8 mouse cellular contexts compared by ENCODE assay signal in genomic region chr19:6950613-6951153, GRCm38 (mm10). TPM values are rescaled to one million over a fixed set of nuclear protein-coding genes. Genes with fewer than 3 reads are reported as not detected.
DNase-seq lines count a peak whose midpoint lies in the region; ATAC-seq lines count a peak whose summit lies in the region.

No protein-coding gene starts in this region.

- H3K27ac ChIP-seq in intestine, embryonic 14.5 days (ENCODE audit: low read depth): peak overlapping the region; percentile 92
- peak overlapping the region; percentile 89 for H3K27ac ChIP-seq in limb, embryonic 10.5 days
- H3K27ac ChIP-seq in stomach, embryonic 16.5 days (ENCODE audit: low read length): peak overlapping the region; percentile 98

- no peaks in the 10 kb centered on the region for H3K9me3 ChIP-seq in intestine, embryonic 14.5 days (ENCODE audit: control insufficient read depth, low read length)
- no peaks in the 10 kb centered on the region for H3K9me3 ChIP-seq in limb, embryonic 10.5 days (replicated peaks)
- no peaks in the 10 kb centered on the region for H3K9me3 ChIP-seq in stomach, embryonic 16.5 days (replicated peaks; ENCODE audit: control insufficient read depth, low read length)

- H3K9ac ChIP-seq in intestine, embryonic 14.5 days (ENCODE audit: low read length): peak overlapping the region; percentile 61
- peak overlapping the region; percentile 82 for H3K9ac ChIP-seq in stomach, embryonic 16.5 days (ENCODE audit: low read length)

- H3K4me1 ChIP-seq in intestine, embryonic 14.5 days (replicated peaks; ENCODE audit: control insufficient read depth, insufficient read depth, low read length): peaks cover 20% of the 10 kb centered on the region
- peaks cover 33% of the 10 kb centered on the region for H3K4me1 ChIP-seq in limb, embryonic 10.5 days
- H3K4me1 ChIP-seq in stomach, embryonic 16.5 days (ENCODE audit: control insufficient read depth, insufficient read depth, low read length): peaks cover 27% of the 10 kb centered on the region

- H3K4me3 ChIP-seq in intestine, embryonic 14.5 days (ENCODE audit: low read depth, low read length): peak overlapping the region; percentile 52
- peak overlapping the region; percentile 62 for H3K4me3 ChIP-seq in limb, embryonic 10.5 days
- peak overlapping the region; percentile 68 for H3K4me3 ChIP-seq in stomach, embryonic 16.5 days (replicated peaks; ENCODE audit: low read length)

- H3K36me3 ChIP-seq in intestine, embryonic 14.5 days (ENCODE audit: control insufficient read depth, insufficient read depth, low read length): peaks cover 30% of the 10 kb centered on the region
- H3K36me3 ChIP-seq in limb, embryonic 10.5 days: peaks cover 18% of the 10 kb centered on the region
- H3K36me3 ChIP-seq in stomach, embryonic 16.5 days (ENCODE audit: control insufficient read depth, insufficient read depth, low read length): peaks cover 9% of the 10 kb centered on the region

- DNase-seq in gastrocnemius, postnatal 25 days: peak; percentile 50
- no peak for DNase-seq in gastrocnemius, postnatal 10 days
- DNase-seq in cerebellum, adult 11-12 months: peak; percentile 72
- DNase-seq in forelimb bud, embryonic 11.5 days (ENCODE audit: low read depth, low spot score): peak; percentile 78
- peak; percentile 84 for DNase-seq in intestine, embryonic 14.5 days (ENCODE audit: low spot score)
- peak; percentile 77 for DNase-seq in limb, embryonic 10.5 days (ENCODE audit: low spot score)
- DNase-seq in mesoderm, embryonic 11.5 days (ENCODE audit: low read depth, low spot score): peak; percentile 73

- WGBS in intestine, embryonic 14.5 days: under 1% methylated on average over 28 of the region's 28 CpGs
- WGBS in limb, embryonic 10.5 days: under 1% methylated on average over 28 of the region's 28 CpGs
- whole genome bisulfite sequencing in stomach, embryonic 16.5 days: under 1% methylated on average over 28 of the region's 28 CpGs

- no peaks in the 10 kb centered on the region for H3K27me3 ChIP-seq in intestine, embryonic 14.5 days (replicated peaks; ENCODE audit: control insufficient read depth, insufficient read depth, low read length)
- no peaks in the 10 kb centered on the region for H3K27me3 ChIP-seq in limb, embryonic 10.5 days (ENCODE audit: low read depth, poor library complexity, severe bottlenecking)
- H3K27me3 ChIP-seq in stomach, embryonic 16.5 days (ENCODE audit: control insufficient read depth, insufficient read depth, low read length): no peaks in the 10 kb centered on the region

- ATAC-seq in intestine, embryonic 14.5 days (replicated peaks; ENCODE audit: low FRiP score, low TSS enrichment, low read depth): peak; percentile 30
- ATAC-seq in stomach, embryonic 16.5 days (ENCODE audit: insufficient read depth, low FRiP score): peak; percentile 35; the same call in 1 of the 2 replicates

- peak overlapping the region; percentile 94 for H3K4me2 ChIP-seq in intestine, embryonic 14.5 days (ENCODE audit: low read length)
- H3K4me2 ChIP-seq in stomach, embryonic 16.5 days (ENCODE audit: low read depth, low read length): peak overlapping the region; percentile 62

RNA-seq across cellular contexts. Expression of gene Gpr137, which starts 8.4 kb away (rescaled TPM):
- total RNA-seq in gastrocnemius, postnatal 25 days (2021): 10 to 100 TPM in 1 of 2 experiments, 1 to 10 TPM in 1; 9.5 to 10.9 TPM
- total RNA-seq in gastrocnemius, postnatal 10 days (2021): 1 to 10 TPM; 8.9 to 10.0 TPM
- 20.2 and 21.8 TPM in 2 replicates for polyA plus RNA-seq in intestine, embryonic 14.5 days (2014; fragmentation: Nextera tagmentation; extraction: Ambion mirVana)
- polyA plus RNA-seq in limb, embryonic 10.5 days (2016; fragmentation: Nextera tagmentation; extraction: Ambion mirVana): 21.6 and 24.4 TPM in 2 replicates
- 20.2 and 22.1 TPM in 2 replicates for polyA plus RNA-seq in stomach, embryonic 16.5 days (2015; fragmentation: Nextera tagmentation; extraction: Ambion mirVana)

RNA-seq across cellular contexts. Expression of gene Bad, which starts 9.0 kb away (rescaled TPM):
- 10 to 100 TPM; 11.5 to 14.3 TPM for total RNA-seq in gastrocnemius, postnatal 25 days (2021)
- total RNA-seq in gastrocnemius, postnatal 10 days (2021): 10 to 100 TPM; 16.0 to 21.4 TPM
- polyA plus RNA-seq in intestine, embryonic 14.5 days (2014; fragmentation: Nextera tagmentation; extraction: Ambion mirVana): 58.1 and 63.5 TPM in 2 replicates
- polyA plus RNA-seq in limb, embryonic 10.5 days (2016; fragmentation: Nextera tagmentation; extraction: Ambion mirVana): 51.8 and 55.3 TPM in 2 replicates
- 87.1 and 89.0 TPM in 2 replicates for polyA plus RNA-seq in stomach, embryonic 16.5 days (2015; fragmentation: Nextera tagmentation; extraction: Ambion mirVana)

RNA-seq across cellular contexts. Expression of gene Kcnk4, which starts 16.4 kb away (rescaled TPM):
- total RNA-seq in gastrocnemius, postnatal 25 days (2021): not detected
- not detected for total RNA-seq in gastrocnemius, postnatal 10 days (2021)
- polyA plus RNA-seq in intestine, embryonic 14.5 days (2014; fragmentation: Nextera tagmentation; extraction: Ambion mirVana): 0.22 TPM in 1 of 2 replicates, not detected in the other
- polyA plus RNA-seq in limb, embryonic 10.5 days (2016; fragmentation: Nextera tagmentation; extraction: Ambion mirVana): 0.11 TPM in 1 of 2 replicates, not detected in the other
- polyA plus RNA-seq in stomach, embryonic 16.5 days (2015; fragmentation: Nextera tagmentation; extraction: Ambion mirVana): 0.68 and 0.79 TPM in 2 replicates

RNA-seq across cellular contexts. Expression of gene Ppp1r14b, which starts 24.1 kb away (rescaled TPM):
- 100 to 1,000 TPM; 113 to 131 TPM for total RNA-seq in gastrocnemius, postnatal 25 days (2021)
- total RNA-seq in gastrocnemius, postnatal 10 days (2021): 100 to 1,000 TPM; 261 to 293 TPM
- polyA plus RNA-seq in intestine, embryonic 14.5 days (2014; fragmentation: Nextera tagmentation; extraction: Ambion mirVana): 111 and 199 TPM in 2 replicates
- 245 and 281 TPM in 2 replicates for polyA plus RNA-seq in limb, embryonic 10.5 days (2016; fragmentation: Nextera tagmentation; extraction: Ambion mirVana)
- 53.7 and 70.6 TPM in 2 replicates for polyA plus RNA-seq in stomach, embryonic 16.5 days (2015; fragmentation: Nextera tagmentation; extraction: Ambion mirVana)

RNA-seq across cellular contexts. Expression of gene Catsperz, which starts 25.5 kb away (rescaled TPM):
- total RNA-seq in gastrocnemius, postnatal 25 days (2021): not detected
- not detected for total RNA-seq in gastrocnemius, postnatal 10 days (2021)
- polyA plus RNA-seq in intestine, embryonic 14.5 days (2014; fragmentation: Nextera tagmentation; extraction: Ambion mirVana): 0.70 and 1.4 TPM in 2 replicates
- polyA plus RNA-seq in limb, embryonic 10.5 days (2016; fragmentation: Nextera tagmentation; extraction: Ambion mirVana): 0.76 and 0.93 TPM in 2 replicates
- 1.8 and 2.8 TPM in 2 replicates for polyA plus RNA-seq in stomach, embryonic 16.5 days (2015; fragmentation: Nextera tagmentation; extraction: Ambion mirVana)
